Mouse (Mus musculus) intestine, postnatal 0 days (tissue): ENCODE data around the gene Agmat. TPM values are rescaled to one million over a fixed set of nuclear protein-coding genes. Genes with fewer than 3 reads are reported as not detected.

Source experiments
- ATAC-seq: fragments of 200-750 bp; cut with Nextera tagmentation; 2 replicates; pipeline ENCODE4 v1.8.0; 2017; ENCODE audit warnings: mild to moderate bottlenecking, moderate TSS enrichment, moderate library complexity
- H3K27ac ChIP-seq: fragments of 300-500 bp; sonication (generic); 2 replicates; pipeline ENCODE4 v1.5.1; 2014; ENCODE audit warnings: mild to moderate bottlenecking, low read depth, low read length, moderate library complexity
- H3K27me3 ChIP-seq: fragments of 300-500 bp; sonication (generic); replicated peaks from 2 replicates; pipeline ENCODE4 v1.6.1; 2014; ENCODE audit warnings: low read length, mixed read lengths; ENCODE audit not compliant: control insufficient read depth, insufficient read depth
- H3K36me3 ChIP-seq: fragments of 300-500 bp; sonication (generic); 2 replicates; pipeline ENCODE4 v1.6.1; 2014; ENCODE audit warnings: mild to moderate bottlenecking, moderate library complexity; ENCODE audit not compliant: control insufficient read depth, insufficient read depth
- H3K4me1 ChIP-seq: fragments of 300-500 bp; sonication (generic); replicated peaks from 2 replicates; pipeline ENCODE4 v1.6.1; 2014; ENCODE audit warnings: antibody characterized with exemption, low read length, mixed read lengths; ENCODE audit not compliant: control insufficient read depth, insufficient read depth
- H3K4me2 ChIP-seq: fragments of 300-500 bp; sonication (generic); replicated peaks from 2 replicates; pipeline ENCODE4 v1.6.1; 2014; ENCODE audit warnings: low read depth, mild to moderate bottlenecking, moderate library complexity
- H3K4me3 ChIP-seq: fragments of 300-500 bp; sonication (generic); 2 replicates; pipeline ENCODE4 v1.5.1; 2014; ENCODE audit warnings: low read depth, low read length
- H3K9ac ChIP-seq: fragments of 300-500 bp; sonication (generic); 2 replicates; pipeline ENCODE4 v1.6.1; 2014; ENCODE audit warnings: mild to moderate bottlenecking, low read depth, low read length
- H3K9me3 ChIP-seq: fragments of 300-500 bp; sonication (generic); 2 replicates; pipeline ENCODE4 v1.6.1; 2016; ENCODE audit warnings: mixed run types; ENCODE audit not compliant: control insufficient read depth
- CTCF ChIP-seq: sonication (generic); IDR thresholded peaks from 2 replicates; pipeline ENCODE4 v1.5.1; 2016; ENCODE audit warnings: low read depth, mild to moderate bottlenecking, control low read depth, antibody characterized with exemption, moderate library complexity
- WGBS: fragments of 180-500 bp; shearing (Covaris S2); extraction: QIAGEN DNeasy Blood & Tissue Kit; methylation state at CpG from one replicate; pipeline ENCODE4 v1.1.7; 2014; 5-methylcytosine and 5-hydroxymethylcytosine counted together
- polyA plus RNA-seq: library from polyadenylated mRNA; unstranded; fragments of >200 nt; fragmentation: Nextera tagmentation; extraction: Ambion mirVana; gene quantifications from 2 replicates; pipeline ENCODE4 v1.2.1, GENCODE M21; 2015

Agmat gene
- polyA plus RNA-seq, 1 experiment from 2014 or later: 106 TPM

DNA sequence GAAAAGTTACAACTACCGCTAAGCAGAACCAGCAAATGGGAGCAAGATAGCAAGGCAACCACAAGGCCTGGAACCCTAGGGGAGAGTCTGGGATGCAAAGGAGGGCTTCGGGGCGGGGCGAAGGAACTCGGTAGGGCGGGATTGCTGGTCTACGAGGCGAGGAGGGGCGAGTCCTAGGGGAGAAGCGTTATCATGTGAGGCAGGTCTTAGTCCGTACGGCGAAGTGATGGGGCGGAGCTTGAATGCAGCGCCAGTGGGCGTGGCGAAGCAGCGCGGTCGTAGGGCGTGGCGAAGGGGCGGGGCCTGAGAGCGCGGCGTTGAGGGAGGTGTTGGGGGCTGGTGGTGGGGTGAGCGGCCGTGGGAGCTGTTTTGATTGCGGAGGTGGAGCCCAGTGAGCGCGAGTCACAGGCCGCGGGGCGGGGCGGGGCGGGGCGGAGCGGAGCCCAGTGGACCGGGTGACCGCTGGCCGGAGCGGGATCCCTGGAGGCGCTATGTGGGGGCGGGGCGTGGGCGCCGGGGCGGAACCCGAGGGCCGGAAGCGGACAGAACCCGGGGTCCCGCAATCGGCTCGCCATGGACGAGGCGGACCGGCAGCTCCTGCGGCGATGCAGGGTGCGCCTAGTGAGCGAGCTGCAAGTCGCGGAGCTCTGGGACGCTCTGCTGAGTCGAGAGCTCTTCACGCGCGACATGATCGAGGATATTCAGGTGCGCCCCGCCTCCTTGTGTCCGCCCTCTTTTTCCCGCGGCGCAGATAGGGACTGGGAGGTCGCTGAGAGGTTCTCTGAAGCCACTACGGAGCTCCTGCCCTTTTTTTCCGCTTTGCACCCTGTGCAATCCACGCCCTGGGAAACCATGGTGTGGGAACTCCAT, 47.0 kb downstream of the Agmat start, which contains the start of gene Casp9:
Gene Casp9 (plus strand): TSS at position 331 of the 870 bp plus-strand sequence.
- WGBS: under 1% methylated on average over 78 of the region's 80 CpGs
- TF ChIP-seq CTCF: 0 out of 2 replicates have a peak, but pooled peaks have one; percentile 13
- Histone ChIP-seq H3K9ac (peak within 1 kb of the TSS; percentile 77), H3K4me3 (peak within 1 kb of the TSS; percentile 76), H3K27ac (peak within 1 kb of the TSS; percentile 94), H3K4me1 (peaks cover 7% of the 10 kb centered on the region; the same call in 1 of the 2 replicates), H3K9me3 (no peaks in the 10 kb centered on the region), H3K36me3 (peaks cover 11% of the 10 kb centered on the region), H3K27me3 (no peaks in the 10 kb centered on the region), H3K4me2 (peak within 1 kb of the TSS; percentile 71)
- peak; percentile 87 for ATAC-seq

- H3K4me3 ChIP-seq: peak overlapping the region; percentile 76
- peak overlapping the region; percentile 71 for H3K4me2 ChIP-seq
- WGBS: 7% methylated on average over 5 of the region's 5 CpGs
- no peaks in the 10 kb centered on the region for H3K9me3 ChIP-seq
- H3K27me3 ChIP-seq: no peaks in the 10 kb centered on the region
- H3K4me1 ChIP-seq: peaks cover 7% of the 10 kb centered on the region; the same call in 1 of the 2 replicates
- TF ChIP-seq CTCF: no peak
- H3K27ac ChIP-seq: peak overlapping the region; percentile 94
- H3K9ac ChIP-seq: peak overlapping the region; percentile 77
- H3K36me3 ChIP-seq: peaks cover 11% of the 10 kb centered on the region
- ATAC-seq: no peak
Observed at GRCm38 (mm10) chr4:141794152-141794535, 47.7 kb downstream of the Agmat start.

GRCm38 (mm10) chr4:141796356-141796755, 49.9 kb downstream of the Agmat start:
- H3K27ac ChIP-seq: no peak overlapping the region
- ATAC-seq: no peak
- peaks cover 11% of the 10 kb centered on the region for H3K36me3 ChIP-seq
- H3K9me3 ChIP-seq: no peaks in the 10 kb centered on the region
- H3K4me2 ChIP-seq: no peak overlapping the region
- WGBS: 84% methylated on average over 7 of the region's 7 CpGs
- no peak for TF ChIP-seq CTCF
- peaks cover 7% of the 10 kb centered on the region; the same call in 1 of the 2 replicates for H3K4me1 ChIP-seq
- H3K27me3 ChIP-seq: no peaks in the 10 kb centered on the region
- no peak overlapping the region for H3K4me3 ChIP-seq
- H3K9ac ChIP-seq: no peak overlapping the region

GRCm38 (mm10) chr4:141796954-141797353, 50.5 kb downstream of the Agmat start:
- TF ChIP-seq CTCF: no peak
- Histone ChIP-seq H3K4me2 (no peak overlapping the region), H3K36me3 (peaks cover 11% of the 10 kb centered on the region), H3K27me3 (no peaks in the 10 kb centered on the region), H3K9ac (no peak overlapping the region), H3K9me3 (no peaks in the 10 kb centered on the region), H3K4me1 (peaks cover 7% of the 10 kb centered on the region; the same call in 1 of the 2 replicates), H3K4me3 (no peak overlapping the region), H3K27ac (no peak overlapping the region)
- no peak for ATAC-seq
- 83% methylated on average over 4 of the region's 4 CpGs for WGBS

DNA sequence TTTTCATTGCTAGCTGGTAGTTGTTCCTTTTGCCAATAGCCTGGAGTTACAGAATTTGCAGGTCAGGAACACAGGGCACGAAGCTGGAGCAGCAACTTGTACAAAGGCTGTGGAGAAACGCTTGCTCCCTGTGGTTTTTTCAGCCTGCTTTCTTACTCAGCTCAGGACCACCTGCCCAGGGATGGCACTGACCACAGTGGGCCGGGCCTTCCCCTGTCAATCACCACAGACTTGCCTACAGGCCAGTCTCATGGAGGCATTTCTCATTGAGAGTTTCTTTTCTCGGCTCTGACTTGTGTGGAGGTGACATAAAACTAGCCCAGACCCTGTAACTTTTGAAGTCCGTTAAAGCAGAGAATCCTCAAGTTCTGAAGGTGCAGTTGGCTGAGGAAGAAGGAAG, 51.1 kb downstream of the Agmat start:
- Histone ChIP-seq H3K36me3 (peaks cover 11% of the 10 kb centered on the region), H3K4me3 (no peak overlapping the region), H3K9ac (no peak overlapping the region), H3K4me1 (peaks cover 7% of the 10 kb centered on the region; the same call in 1 of the 2 replicates), H3K4me2 (no peak overlapping the region), H3K27me3 (no peaks in the 10 kb centered on the region), H3K27ac (no peak overlapping the region), H3K9me3 (no peaks in the 10 kb centered on the region)
- no peak for TF ChIP-seq CTCF
- 97% methylated on average over 5 of the region's 5 CpGs for WGBS
- no peak for ATAC-seq

DNA sequence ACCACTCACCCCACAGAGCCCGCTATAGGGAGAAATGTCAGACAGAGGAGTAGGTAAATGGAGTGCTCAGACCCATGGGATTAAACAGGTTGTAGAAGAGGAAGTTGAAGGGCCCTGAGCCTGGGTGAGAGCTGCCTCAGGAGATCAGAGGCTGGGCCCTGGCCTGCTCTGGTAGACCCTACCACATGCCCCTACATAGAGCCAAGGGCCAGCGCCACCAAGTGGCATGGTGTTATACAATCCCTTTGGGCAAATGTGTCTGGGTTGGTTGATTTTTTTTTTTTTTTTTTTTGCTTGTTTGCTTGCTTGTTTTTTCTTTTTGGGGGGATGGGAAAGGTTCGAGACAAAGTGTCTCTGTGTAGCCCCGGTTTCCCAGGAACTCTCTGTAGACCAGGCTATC, 57.6 kb downstream of the Agmat start:
- H3K4me2 ChIP-seq: no peak overlapping the region
- WGBS: 94% methylated on average over 4 of the region's 4 CpGs
- H3K27ac ChIP-seq: no peak overlapping the region
- ATAC-seq: no peak
- TF ChIP-seq CTCF: peak; percentile 27; the same call in 1 of the 2 replicates
- no peaks in the 10 kb centered on the region for H3K27me3 ChIP-seq
- H3K9ac ChIP-seq: no peak overlapping the region
- no peaks in the 10 kb centered on the region for H3K9me3 ChIP-seq
- H3K4me1 ChIP-seq: no peaks in the 10 kb centered on the region
- H3K4me3 ChIP-seq: no peak overlapping the region
- peaks cover 57% of the 10 kb centered on the region for H3K36me3 ChIP-seq
